Mouse (Mus musculus) gastrocnemius, adult 8-10 months (tissue): Measurements from ENCODE around the gene Rd3l. TPM values are rescaled to one million over a fixed set of nuclear protein-coding genes. Genes with fewer than 3 reads are reported as not detected.
A peak's percentile ranks its signal among the peaks of the same experiment; 100 is the strongest.

Experiments used
- DNase-seq, 2 experiments: peaks; one replicate each; pipeline ENCODE4 v3.0.0; 2022; ENCODE audit warnings: low spot score in 2 of 2
- total RNA-seq, 4 experiments: library from RNA; stranded (reverse); gene quantifications; 2 replicates each; pipeline ENCODE4 v1.2.4; 2022

Rd3l gene
- not detected for total RNA-seq

DNA sequence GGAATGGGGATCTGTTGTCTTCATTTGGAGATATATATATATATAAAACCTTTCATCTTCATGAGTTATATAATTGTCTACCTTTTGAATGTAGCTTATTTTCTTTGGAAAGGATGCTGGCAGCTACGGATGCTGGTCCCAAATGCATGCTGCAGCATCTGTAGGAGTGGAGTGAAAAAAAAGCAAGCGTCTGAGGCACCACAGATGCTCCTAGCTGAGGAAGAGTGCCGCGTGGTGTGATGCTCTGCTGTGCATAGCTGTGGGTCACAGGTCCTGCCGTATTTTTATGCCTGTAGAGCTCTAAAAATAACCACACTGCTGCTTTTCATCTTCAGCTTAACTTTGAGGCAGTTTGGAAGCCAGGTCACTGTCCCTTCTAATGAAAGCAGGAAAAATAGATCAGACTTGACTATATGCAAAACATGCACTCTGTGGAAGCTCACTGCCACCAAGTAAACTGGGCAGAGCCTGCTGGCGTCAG lies at the start of gene Rd3l:
Rd3l (minus strand) TSS at position 431 of the 481 bp plus-strand sequence.
- DNase-seq: no peak

DNA sequence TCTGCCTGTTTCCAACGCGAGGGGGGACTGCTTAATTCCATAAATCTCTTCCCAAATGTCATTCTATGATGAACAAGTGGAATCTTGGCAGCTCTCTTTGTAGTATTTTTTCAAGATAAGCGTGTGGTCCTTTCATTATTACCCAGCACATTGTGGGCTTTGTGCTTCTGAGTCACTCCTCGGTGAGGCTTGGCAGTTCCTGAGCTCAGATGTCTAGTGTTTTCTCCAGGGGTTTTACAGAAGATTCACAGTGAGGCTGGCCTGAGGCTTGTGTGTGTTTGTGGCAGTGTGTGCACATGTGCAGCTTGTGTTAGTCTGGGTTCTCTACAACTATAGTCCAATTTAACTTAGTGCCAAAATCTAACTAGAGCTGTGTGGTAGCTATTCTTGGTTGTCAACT lies 46.3 kb upstream of the Rd3l start:
- DNase-seq: no peak

DNA sequence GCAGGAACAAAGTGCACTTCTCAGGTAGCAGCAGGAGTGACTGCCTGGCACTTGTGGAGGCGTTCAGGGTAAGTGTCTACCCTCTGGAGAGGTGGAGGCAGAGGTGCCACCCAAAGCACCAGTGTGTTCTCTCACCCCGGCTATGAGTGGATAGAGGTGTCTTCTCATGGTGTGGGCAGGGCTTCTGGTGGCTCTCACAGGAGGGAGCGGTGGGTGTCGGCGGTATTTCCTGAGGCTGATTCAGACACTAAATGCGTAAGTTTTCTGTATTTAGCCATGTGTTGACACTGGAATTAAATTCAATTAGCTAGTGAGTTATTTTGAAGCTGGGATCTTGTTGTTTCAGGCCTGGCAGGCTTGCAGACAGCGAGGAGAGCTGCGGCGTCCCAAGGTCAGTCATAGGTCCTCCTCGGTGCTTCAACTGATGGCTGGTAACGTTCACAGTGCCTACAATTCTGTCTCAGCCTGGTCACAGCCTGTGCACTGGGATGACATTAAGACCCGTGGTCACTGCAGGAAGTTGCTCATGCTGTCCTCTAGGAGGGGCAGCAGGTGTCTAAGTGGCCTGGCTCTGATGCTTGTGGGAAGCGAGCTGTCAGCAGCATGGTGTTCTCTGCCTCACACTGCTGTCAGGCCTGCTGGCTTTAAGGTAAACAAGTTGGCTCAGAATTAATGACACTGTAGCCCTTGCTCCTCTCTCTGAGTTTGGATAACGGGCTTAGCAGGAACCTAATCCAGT lies 45.0 kb upstream of the Rd3l start:
- DNase-seq: no peak

DNA sequence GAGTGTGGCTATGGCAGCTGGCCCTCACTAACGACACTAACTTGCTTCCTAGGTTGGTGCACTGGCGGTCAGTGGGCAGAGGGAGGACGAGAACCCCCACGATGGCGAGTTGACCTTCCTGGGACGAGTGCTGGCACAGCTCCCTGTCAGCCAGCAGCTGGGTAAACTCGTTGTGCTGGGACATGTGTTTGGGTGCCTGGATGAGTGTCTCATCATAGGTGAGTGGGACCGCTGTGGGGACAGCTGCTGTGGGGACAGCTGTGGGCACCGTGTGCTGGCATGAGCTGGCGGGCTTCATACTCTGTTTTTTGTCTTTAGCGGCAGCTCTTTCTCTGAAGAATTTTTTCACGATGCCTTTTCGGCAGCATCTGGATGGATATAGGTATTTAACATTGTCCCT lies 44.3 kb upstream of the Rd3l start:
- no peak for DNase-seq

DNA sequence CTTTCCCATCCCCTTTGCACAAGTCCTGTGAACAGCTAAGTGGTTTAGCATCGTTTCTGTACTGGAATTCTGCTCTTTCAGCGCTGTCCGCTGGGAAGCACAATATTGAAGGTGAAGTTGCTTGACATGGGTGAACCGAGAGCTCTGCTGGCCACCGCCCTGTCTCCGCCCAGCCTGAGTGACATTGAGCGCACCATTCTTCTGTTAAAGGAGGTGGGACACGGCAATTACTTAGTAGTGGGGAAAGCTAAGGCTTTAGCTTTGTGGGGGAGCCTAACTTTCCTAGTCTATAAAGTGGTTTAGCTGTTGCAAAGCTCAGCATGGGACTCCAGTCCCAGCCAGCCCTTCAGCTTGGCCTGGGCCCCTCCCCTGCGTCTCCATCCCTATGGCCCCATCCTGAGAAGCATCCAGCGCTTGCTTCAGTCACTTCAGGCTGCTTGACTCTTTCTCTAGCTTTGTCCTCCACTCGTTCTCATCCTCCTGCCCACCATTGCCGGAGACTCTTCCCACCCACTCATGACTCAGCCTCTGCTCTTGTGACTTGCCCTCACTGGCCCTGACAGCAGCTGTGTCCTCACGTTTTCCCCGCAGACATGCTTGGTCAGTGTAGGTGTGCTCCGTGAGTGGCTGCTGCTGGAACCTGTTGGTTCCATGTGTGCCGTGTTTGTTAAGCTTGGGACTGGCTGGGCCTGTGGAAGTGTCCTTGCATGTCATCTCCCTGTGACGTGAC lies 43.6 kb upstream of the Rd3l start:
- DNase-seq: no peak

DNA sequence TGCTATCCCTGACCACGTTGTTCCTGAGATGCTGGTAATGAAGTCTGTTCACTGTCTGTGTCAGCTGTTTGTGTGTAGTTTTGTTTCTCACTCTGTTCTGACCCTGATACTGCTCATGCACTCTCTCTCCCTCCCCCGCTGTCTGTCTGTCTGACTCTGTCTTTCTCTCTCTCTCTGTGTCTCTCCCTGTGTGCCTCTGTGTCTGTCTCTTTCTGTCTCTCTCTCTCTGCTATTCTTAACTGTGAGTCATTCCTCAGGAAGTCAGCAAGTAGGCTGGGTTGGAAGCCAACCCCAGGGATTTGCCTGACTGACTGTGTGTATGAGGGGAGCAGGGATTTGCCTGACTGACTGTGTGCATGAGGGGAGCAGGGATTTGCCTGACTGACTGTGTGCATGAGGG lies 42.2 kb upstream of the Rd3l start:
- no peak for DNase-seq

DNA sequence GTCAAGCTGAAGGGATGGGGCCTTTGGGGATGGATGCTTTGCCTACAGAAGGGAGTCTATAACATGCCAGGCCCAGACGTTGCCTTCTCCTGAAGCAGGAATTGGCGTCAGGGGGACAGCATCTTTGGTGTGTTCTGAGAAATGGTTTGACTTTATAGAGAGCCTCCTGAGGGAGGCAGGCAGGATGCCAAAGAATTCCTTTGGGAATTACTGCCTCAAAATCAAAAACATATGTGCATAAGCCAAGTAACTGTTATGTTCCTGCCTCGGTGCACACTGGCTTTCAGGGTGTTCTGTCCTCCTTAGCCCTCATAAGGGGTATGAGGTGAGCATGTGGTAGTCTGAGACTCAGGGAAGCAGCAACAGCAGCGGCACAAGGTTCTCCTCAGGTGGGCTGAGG lies 35.2 kb upstream of the Rd3l start:
- DNase-seq: no peak

DNA sequence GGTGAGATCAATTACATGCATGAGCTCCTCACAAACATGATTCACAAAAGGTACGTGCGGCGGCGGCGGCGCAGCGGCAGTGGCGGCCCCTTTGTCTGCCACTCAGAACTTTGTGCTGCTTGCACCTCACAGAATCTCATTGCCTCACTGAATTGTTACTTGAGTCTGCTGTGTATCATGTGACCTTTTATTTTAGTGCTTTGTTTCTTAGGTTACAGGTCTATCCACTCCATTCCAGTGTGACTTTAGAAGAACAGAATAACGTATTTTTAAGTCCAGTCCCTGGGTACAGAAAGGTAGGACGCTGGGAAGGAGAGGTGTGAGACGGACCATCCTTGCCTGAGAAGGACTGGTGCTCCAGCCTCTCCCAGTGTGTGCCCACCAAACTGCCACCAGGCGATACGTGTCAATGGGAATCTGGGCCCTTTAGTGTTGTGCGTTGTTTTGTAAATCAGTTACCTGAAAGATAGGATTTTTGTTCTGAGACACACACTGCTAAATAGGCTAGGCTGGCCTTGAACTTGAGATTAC lies 32.2 kb upstream of the Rd3l start:
- no peak for DNase-seq

DNA sequence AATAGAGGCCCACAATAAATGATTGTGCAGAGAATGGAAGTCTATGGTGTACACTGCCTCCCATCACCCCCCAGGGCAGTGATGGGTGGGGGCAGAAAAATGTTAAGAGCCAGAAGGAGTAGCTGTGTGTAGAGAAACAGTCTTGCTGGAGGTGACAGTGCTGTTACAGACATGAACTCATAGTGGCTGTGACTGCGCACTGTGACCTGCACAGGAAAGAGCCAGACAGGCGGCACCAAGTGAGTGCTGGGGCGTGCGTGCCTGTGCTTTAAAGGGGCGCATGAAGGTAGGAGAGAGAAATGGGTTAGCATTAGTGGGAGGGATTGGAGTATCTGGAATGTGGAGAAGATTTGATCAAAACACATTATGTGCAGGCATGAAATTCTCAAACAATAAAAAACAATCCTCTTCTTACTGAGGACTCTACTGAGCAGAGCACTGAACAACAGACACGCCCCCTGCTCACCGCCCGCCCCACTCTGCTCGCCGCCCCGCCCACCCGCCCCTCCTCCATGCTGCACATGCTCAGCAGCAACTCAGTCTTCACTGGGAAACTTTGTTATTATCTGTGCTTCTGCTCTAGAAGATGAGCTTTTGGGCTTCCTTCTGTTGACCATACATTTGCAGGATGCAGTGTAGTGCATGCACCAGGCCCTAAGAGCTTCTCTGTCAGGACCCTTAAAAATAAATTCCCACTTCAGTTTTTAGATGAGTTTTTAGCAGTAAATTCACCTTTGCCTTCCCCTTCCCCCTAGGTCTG lies 31.6 kb upstream of the Rd3l start:
- no peak for DNase-seq

DNA sequence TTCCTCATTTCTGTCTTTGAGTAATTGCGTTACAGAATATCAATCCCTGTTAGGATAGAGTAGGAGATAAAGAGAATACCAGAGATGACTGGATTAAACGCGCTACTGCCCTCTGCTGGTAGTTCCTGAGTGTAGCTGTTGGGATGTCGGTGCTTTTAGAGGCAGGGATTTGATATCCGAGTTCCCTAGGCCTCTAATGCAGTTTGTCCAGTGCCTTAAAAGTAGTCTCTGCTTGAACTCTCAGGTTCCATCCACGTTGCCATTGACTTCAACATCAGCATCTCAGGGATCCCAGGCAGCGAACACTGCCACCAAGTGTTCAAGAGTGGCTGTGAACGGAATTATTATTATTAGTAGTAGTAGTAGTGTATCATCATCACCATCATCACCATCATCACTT lies 20.1 kb upstream of the Rd3l start:
- peak in 1 of 2 experiments; percentile 25 for DNase-seq

DNA sequence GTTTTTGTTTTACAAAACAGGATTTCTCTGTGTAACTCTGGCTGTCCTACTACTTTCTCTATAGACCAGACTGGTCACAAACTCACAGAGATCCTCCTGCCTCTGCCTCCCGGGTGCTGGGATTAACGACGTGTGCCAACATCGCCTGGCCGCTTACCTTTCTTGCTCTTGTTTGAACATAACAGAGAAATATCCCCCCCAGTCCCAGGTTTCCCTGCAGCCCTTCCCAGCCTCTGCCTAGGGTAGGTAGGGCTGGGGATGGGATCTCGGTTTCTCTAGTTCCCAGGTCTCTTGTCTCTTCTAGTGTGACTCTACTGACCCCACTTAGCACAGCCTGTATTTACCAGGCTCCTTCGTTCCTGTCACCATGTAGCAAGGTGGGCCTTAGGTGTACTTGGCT lies 18.6 kb upstream of the Rd3l start:
- no peak for DNase-seq

DNA sequence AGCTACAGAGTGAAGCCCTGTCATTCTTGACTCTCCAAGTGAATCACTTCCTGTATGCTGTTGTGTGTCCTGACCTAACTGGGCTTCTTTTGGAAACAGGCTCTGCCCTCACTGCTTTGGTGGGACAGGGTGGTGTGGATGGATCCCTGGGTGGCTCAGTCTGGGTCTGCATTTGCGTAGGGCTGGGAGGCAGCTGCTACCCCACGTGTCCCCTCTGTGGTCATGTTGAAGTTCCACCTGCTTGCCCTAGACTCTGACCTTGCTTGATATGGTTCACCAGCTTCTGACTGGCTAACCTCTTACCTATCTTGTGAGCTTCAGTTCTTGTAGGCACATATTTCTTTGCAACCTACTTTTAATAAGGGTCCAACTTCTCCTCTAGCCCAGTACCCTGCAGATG lies 14.0 kb upstream of the Rd3l start:
- DNase-seq: no peak

DNA sequence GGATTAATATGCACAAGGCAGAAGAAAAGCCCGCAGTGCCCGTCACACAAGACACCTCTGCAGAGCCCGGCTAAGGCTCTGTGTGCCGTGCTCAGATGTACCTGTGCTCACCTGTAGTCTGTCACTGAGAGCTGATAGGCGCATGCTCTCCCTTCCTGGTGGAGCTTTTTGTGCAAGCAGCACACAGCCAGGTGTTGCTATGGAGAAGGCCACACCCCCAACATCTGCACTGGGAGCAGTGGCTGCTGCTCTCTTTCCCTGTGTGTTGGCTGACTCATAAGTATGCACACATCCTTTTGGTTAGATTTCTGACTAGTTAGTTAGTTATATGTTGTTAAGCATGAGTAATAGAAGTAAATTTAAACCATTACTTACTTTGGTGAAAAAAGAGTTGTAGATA lies 11.5 kb upstream of the Rd3l start:
- DNase-seq: no peak

DNA sequence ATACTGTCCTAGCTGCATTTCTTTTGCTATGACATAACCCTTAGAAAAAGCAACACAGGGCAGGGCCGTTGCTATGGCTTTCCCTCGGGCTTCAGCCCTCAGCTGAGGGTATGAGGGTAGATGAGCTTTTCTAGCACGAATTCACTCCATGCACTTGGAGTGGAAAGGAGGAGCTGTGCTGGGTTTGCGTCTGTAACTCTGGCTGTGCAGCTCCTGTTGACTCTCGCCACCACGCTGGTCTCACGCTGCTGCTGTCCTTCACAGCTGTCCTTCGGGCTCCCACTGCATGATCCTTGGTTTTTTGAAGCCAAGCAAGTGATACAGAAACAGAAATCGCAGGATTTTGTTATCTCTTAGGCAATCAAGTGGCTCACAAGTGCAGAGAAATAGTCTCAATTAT lies 5.6 kb upstream of the Rd3l start:
- no peak for DNase-seq

DNA sequence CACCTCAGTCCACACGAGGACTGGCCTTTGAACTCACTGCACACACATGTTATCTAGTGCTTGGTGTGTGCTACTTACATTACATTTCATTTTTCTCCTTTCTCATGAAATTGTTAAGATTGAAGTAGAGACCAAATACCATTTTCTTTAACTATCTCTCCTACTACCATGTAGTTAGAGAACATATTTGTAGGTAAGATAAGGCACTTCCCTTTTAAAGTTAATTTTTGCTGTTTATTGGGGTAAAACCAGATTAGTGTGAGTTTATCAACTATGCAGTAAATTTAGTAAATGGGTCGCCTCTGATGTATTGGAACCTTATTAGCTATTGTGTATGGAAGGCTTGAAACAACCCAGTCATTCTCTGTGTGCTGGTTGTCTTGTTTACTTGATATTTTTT lies 2.0 kb upstream of the Rd3l start:
- DNase-seq: no peak

DNA sequence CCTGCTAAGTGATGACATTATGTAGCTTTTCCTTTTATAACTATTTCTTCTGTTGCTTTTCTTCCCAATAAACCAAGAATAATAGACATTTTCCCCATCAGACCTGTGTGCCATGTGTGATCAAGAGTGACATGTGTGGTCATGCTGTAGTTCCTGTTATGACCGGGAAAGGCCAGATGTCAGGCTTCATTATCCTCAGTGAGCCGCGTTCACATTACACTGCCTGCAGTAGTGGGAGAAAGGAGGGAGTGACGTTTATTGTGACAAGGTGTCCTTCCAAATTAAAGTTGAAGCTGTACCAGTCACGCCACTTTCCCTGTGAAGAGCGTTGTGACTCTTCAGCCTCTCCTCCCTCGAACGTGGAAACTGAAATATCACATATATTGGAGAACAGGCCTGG lies 714 bp upstream of the Rd3l start:
- no peak for DNase-seq

DNA sequence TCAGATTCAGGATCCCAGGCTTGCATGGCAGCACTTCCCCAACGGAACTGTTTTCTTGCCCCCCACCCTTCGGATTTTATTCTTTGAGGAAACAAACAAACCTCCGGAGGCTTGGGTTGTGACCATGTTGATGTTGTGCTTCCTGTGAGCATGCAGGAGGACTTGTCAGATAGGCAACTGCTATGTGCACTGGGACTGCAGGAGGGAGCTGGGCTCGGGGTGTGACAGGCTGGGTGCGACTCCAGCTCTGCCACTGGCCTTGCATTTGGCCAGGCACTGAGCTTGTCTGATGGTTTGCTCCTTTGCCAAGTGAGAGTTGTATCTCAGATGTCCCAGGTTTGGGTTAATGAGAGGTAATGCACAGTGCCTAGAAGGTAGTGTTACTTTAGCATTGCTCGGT lies 2.8 kb downstream of the Rd3l start:
- no peak for DNase-seq

DNA sequence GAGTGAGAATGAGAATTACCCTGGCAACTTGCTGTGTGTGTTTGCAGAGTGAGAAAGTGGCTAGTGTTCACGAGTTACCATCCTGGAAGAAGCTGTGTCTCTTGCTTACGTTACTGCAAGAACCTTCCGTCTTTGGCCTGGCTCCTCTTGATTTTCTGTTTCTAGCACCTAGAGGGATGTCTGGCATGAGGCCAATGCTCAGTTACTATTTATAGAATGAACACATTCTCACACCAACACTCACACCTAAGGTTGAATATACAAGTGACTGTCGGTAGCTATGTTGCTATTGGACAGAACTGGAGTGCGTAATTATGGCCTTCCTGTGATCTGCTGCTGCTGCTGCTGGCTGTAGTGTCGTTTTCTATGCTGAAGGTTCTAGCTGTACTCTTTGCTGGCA lies 4.0 kb downstream of the Rd3l start:
- DNase-seq: no peak

DNA sequence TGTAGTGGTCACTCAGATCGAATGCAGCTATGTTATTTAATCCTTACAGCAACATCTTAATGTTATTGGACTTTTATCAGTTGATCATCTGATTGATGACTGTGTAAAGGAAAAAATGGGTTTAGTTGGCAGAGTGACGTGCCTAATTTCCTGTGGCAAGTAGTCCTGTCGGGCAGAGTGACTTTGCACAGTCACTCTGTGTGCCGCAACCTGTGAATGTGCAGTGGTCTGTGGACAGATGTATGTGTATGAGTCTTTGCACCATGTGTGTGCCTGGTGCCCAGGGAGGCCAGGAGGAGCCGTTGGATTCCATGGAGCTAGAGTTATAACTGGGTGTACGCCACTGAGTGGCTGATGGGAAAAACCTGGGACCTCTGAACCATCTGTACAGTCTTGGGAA lies 6.5 kb downstream of the Rd3l start:
- no peak for DNase-seq

DNA sequence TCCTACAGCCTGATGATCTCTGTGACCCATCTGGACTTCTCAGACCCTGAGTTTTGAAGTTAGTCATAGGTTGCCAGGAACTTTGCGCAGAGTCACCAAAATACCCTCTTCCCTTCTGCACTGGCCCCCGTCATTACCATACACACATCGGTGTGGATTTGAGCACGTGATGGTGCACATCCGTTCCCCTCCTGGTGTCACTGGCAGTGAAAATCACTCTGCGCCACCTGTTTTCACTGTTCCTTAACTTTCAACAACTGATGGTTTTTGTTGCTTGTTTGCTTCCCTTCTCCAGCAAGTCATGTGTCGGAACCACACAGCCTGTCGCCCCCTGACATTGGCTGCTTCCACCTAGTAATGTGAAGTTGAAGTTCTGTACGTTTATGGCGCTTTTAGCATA lies 8.6 kb downstream of the Rd3l start:
- no peak for DNase-seq

DNA sequence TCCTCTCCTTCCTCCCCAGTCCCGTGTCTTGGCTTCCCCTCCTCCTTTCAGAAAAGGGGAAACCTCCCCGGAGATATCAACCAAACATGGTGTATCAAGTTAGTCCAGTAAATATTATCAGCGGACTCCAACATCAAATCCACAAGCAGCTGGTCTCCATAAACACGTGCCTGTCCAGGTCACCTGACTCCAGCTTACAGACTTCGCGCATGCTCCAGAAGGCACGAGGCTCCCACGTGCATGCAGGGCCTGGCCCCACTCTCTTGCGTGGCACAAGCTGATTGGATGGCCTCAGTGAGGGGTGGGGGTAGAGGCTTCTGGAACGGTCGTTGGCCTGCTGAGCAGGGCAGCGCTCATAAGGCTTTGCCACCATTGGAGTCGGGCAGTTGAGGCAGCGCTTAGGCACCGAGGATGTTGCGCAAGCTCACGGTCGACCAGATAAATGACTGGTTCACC lies 9.9 kb downstream of the Rd3l start, which contains the start of gene Tdrd9:
Tdrd9 (plus strand) TSS at position 329 of the 456 bp plus-strand sequence.
- DNase-seq: no peak

DNA sequence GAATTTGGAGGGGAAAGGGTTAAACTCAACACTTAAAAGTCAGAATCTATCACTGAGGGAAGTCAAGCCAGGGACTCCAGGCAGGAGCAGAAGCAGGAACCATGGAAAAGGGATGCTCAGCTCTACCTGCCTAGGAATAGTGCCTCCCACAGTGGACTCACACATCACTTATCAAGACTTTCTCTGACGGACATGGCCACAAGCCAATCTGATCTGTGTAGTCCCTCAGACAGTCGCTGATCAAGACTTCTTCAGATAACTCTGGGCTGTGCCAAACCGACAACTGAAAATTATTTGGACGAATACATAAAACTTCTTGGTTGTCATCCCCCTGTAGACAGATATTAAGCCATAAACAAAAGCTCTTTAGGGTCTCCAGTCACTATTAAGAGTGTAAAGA lies 11.0 kb downstream of the Rd3l start:
- DNase-seq: no peak
